Mouse (Mus musculus): ENCODE results near the gene Exog.

Gene Exog

GRCm38 (mm10) chr9:119512993-119513392, 68.2 kb downstream of the Exog start:
- no peak for DNase-seq

- DNase-seq: no peak
Observed at GRCm38 (mm10) chr9:119513816-119514215, 69.1 kb downstream of the Exog start.

- no peak for DNase-seq
Observed at GRCm38 (mm10) chr9:119514986-119515385, 70.2 kb downstream of the Exog start.
